Mouse (Mus musculus) lung, adult 2 months (tissue): ENCODE measurements around the gene Tinf2.

Experiments
- CTCF ChIP-seq: fragments of 200-500 bp; IDR thresholded peaks from 2 replicates; pipeline ENCODE4 v1.5.1; 2011; ENCODE audit warnings: mild to moderate bottlenecking, low read length, control low read depth; ENCODE audit not compliant: insufficient read depth
- POLR2A ChIP-seq: fragments of 200-500 bp; IDR thresholded peaks from 2 replicates; pipeline ENCODE4 v1.6.1; 2011; ENCODE audit warnings: low read depth, mild to moderate bottlenecking, control low read depth, low read length, borderline replicate concordance; ENCODE audit errors: extremely low read depth

- TF ChIP-seq CTCF = no peak
- no peak for TF ChIP-seq POLR2A
These were observed 10.2 kb downstream of the Tinf2 start for GRCm38 (mm10) chr14:55671486-55671832.
